Mouse (Mus musculus) adrenal gland, adult 2 months (tissue): ENCODE measurements around the gene Capzb. TPM values are rescaled to one million over a fixed set of nuclear protein-coding genes. Genes with fewer than 3 reads are reported as not detected.

Source experiments
- DNase-seq: peaks from one replicate; pipeline ENCODE4 v3.0.0; 2021
- long read RNA-seq: library from polyadenylated mRNA; stranded (forward); transcript quantifications from one replicate; pipeline ENCODE4 v2.0.0, GENCODE M21; 2021
- polyA plus RNA-seq: library from polyadenylated mRNA; depleted of rRNA; stranded (reverse); fragments of >200 nt; gene quantifications from 2 replicates; pipeline ENCODE4 v1.2.3, GENCODE M21; 2012; rRNA removed
- total RNA-seq, 2 experiments: library from RNA; stranded (reverse); gene quantifications; 2 replicates each; pipeline ENCODE4 v1.2.3; 2021

Capzb gene
- total RNA-seq, result 100 to 1,000 TPM; 312 to 392 TPM
- polyA plus RNA-seq, result 140 and 199 TPM in 2 replicates
- long read RNA-seq, transcript Capzb-203 (10 exons, 1,702 nt), result minor isoform, 6 of 291 reads
- long read RNA-seq, transcript Capzb-204 (9 exons, 1,674 nt), result major isoform, 264 of 291 reads
- long read RNA-seq, partial matches to known transcripts, result 9 of 291 reads
- long read RNA-seq, other reads (novel, unspliced or antisense), result 12 of 291 reads

- DNase-seq, result peak; percentile 98
Observed at GRCm38 (mm10) chr4:139192499-139193175, at the start of gene Capzb. Capzb (plus strand) TSS chr4:139192899.

DNA sequence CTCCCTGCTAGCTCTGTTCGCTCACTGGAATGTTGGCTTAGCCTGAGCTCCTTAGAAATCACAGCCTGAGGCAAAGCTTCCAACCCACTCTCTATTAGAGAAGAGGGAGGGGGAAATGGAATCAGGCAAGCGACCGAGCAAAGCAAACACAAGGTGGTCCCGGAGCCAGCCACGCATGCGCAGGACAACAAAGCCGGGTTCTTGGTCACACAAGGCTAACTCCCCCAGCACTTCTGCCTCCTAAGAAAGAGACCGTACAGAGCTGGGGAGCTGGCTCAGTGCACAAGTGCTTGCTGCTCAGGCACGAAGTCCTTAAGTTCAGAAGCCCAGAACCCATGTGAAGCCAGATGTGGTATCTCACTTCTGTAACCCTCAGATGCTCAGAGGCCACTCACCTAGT lies 49.7 kb upstream of the Capzb start:
- no peak for DNase-seq

- no peak for DNase-seq
Observed at GRCm38 (mm10) chr4:139144577-139144976, 48.1 kb upstream of the Capzb start.

DNA sequence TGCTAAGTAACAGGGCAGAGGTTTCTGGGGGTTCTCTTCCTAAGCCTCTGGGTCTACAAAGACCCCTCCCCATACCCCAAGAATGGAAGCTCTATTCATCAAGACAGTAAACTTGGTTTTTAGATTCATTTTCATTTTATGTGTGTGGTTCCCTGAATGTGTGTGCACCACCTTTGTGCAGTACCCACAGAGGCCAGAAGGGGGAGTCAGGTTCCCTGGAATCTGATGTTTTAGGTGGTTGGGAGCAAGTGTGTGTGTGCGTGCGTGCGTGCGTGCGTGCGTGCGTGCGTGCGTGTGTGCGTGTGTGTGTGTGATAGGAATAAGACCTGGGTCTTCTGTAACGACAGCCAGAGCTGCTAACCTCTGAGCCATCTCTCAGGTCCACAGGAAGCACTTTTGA lies 47.5 kb upstream of the Capzb start:
- DNase-seq, result no peak

DNA sequence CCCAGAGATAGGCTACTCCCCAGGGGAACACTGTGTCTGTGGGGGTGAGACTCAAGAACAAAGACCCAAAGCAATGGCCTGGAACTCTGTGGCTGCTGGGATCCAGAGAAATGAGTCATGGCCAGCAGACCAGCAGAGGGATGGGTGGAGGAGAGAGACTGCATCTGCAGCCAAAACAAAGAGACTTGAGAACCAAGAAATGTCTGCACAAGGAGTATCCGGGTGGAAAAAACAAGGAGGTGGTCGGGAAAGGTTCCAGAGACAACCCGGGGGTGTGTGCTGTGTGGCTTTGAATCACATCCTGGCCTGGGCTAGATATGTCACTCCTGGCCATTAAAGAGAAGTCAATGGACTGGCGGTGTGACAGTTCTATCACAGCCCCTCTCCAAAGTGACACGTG lies 45.9 kb upstream of the Capzb start:
- DNase-seq, result peak; percentile 18

DNA sequence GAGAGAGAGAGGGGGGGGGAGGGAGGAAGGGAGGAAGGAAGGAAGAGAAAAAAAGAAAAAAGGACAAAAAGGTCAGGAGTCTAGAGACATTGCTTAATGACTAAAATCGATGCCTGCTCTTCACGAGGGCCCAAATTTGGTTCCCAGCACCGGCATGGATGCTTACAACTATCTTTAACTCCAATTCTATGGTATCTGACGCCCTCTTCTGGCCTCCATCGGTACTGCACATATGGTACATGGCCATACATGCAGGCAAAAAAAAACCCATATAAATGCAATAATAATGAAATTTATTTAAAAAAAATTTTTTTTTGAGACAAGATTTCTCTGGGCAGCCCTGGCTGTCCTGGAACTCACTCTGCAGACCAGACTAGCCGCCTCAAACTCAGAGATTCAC lies 41.3 kb upstream of the Capzb start:
- DNase-seq, result no peak

- DNase-seq, result no peak
Observed at GRCm38 (mm10) chr4:139154576-139155307, 38.0 kb upstream of the Capzb start.

DNA sequence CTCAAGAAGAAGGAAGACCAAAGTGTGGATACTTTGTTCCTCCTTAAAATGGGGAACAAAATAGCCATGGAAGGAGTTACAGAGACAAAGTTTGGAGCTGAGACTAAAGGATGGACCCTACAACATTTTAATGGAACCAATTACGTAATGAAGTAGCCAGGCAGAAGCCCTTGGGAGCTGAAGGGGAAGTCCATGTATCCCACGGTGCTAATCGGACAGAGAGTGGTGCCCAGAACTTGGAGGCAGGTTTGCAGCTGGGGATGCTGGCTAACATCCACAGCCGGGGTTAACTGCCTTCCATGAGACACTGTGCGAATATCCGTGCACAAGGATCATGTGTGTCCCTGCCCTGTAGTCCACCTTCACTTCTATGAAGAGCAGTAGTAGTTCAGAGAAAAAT lies 36.2 kb upstream of the Capzb start:
- no peak for DNase-seq

- DNase-seq, result no peak
Observed at GRCm38 (mm10) chr4:139158350-139158749, 34.3 kb upstream of the Capzb start.

DNA sequence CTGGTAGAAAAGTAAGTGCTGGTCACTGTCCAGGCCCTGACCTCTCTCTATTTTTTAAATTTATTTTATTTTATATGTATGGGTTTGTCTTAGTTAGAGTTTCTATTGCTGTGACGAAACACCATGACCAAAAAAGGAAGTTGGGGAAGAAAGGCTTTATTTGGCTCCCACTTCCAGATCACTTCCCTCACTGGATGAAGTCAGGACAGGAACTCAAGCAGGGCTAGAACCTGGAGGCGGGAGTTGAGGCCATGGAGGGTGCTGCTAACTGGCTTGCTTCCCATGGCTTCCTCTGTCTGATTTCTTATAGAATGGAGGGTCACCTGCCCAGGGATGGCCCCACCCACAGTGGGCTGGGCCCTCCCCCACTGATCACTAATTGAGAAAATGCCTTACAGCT lies 31.6 kb upstream of the Capzb start:
- no peak for DNase-seq

DNA sequence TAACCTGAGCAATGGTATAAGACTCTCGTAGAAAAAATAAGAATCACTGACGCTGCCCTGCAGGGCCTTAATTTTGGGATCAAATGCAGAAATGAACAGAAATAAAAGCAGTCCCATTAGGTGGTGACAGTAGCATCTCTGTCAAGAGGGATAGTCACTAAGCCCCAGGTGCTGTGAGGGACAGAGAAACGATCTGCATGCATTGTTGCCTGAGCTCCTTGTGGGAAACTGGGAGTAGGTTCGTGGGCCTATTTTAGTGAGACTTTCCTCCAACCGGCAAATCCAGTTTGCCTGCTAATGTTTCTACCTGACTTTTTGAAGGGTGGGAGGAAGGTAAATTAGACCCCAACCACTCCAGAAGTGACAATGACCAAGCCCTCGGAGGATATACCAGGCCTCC lies 28.6 kb upstream of the Capzb start:
- no peak for DNase-seq

- DNase-seq, result no peak
Observed at GRCm38 (mm10) chr4:139165259-139165658, 27.4 kb upstream of the Capzb start.

GRCm38 (mm10) chr4:139166244-139166643 lies 26.5 kb upstream of the Capzb start:
- DNase-seq, result no peak

DNA sequence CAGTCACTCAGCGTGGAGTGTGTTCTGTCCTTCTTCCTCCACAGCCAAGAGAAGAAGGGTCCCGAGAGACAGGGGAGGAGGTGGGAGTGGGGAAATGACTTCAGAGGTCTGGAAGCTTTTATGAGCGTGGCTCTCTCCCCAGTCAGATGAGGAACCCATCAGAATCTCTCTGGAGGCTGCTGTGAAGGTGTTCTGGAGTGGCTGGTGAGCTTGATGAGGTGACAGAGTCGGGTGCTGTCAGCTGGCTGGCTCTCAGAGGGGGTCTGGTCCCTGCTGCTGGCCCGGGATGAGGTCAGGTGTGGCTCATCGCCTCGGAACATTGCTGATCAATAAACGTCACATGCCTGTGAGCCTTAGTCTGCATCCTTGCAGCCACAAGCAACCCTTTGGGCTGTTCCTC lies 25.6 kb upstream of the Capzb start:
- no peak for DNase-seq

DNA sequence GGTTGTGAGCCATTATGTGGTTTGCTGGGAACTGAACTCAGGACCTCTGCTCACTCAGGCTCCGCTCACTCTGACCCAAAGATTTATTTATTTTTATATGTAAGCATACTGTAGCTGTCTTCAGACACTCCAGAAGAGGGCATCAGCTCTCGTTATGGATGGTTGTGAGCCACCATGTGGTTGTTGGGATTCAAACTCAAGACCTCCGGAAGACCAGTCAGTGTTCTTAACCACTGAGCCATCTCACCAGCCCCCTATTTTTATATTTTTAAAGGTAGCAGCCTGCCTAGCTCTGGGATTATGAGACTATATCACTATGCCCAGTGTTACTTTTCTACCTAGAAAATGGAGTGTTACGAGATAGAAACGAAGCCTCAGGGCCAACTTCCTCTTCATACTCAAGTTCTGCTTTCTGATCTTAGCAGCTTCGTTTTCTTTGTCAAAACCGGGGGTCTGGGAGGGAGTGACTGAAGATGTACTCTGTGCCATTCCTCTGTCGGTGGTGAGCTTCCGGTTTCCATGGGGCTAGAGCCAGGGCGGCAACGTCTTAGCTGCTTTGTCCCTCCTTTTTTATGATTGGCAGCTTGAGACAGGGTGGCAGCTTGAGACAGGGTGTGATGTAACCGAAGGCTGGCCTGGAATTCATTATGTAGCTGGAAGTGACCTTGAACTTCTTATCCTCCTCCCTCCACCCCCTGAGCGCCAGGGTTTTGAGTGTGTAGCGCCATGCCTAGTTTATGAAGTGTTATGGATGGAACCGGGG lies 23.5 kb upstream of the Capzb start:
- DNase-seq, result peak; percentile 80

DNA sequence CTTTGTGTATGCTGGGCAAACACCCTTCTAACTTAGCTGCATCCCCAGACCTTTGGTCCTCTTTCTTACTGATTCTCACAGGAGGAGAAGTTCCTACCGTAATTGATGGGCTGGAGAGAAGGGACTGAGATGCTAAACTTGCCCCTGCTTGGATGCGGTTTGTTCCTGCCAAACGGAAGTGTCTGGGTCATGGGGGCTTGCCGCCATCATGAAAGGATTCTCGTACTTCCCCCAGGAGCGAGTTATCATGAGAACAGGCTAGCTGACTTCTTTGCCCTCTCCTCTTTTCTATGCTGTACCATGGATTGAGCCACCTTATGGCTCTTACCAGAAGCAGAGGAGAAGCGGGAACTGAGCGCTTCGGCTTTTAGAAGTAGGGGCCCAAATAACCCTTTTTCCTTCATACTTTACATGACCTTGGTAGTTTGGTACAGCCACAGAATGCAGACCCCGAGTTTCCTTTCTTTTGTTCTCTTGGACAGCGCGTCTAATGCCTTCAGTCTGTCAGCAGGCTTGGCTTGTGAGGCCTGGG lies 22.9 kb upstream of the Capzb start:
- DNase-seq, result no peak

GRCm38 (mm10) chr4:139175061-139175971 lies 17.4 kb upstream of the Capzb start:
- peak; percentile 50 for DNase-seq

DNA sequence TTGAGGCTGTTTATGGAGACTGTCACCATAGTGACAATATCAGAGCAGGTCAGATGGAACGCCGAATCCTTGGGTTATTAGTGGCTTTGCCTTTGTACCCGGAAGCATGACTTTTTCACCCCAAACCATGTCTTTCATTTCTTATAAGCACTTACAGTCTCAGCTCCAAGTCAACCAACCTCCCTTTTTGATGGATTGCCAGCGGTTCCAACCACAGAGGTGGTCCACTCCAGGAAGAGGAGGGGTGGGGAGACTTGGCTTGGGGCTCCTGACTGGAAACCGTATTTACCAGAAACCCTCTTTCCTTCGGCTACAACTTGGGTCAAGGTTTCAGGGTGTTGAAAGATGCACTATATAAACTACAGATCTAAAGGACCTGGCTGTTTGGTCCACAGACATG lies 16.7 kb upstream of the Capzb start:
- DNase-seq, result peak; percentile 24

- no peak for DNase-seq
Observed at GRCm38 (mm10) chr4:139177921-139178320, 14.8 kb upstream of the Capzb start.

DNA sequence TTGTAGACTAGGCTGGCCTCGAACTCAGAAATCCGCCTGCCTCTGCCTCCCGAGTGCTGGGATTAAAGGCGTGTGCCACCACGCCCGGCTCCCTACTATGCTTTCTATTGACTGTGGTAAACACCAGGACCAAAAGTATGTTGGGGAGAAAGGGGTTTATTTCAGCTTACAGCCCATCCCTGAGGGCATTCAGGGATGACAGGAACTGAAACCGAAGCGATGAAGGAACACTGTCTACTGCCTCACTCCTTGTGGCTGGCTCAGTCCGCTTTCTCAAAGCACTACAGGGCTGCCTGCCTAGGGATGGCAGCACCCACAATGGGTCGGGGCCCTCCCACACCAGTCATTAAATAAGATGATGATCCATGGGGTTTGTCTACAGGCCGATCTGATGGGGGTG lies 14.3 kb upstream of the Capzb start:
- no peak for DNase-seq

GRCm38 (mm10) chr4:139179218-139179617 lies 13.5 kb upstream of the Capzb start:
- DNase-seq, result no peak
